Mouse (Mus musculus): ENCODE data around the gene Myof.

GRCm38 (mm10) chr19:37860267-37860666 lies 183.1 kb downstream of the Myof start:
- TF ChIP-seq TAL1 (conservative IDR thresholded peaks at IDR 0.05; ENCODE audit: low read depth, low read length) = no peak
- TF ChIP-seq CTCF (IDR thresholded peaks at IDR 0.05; ENCODE audit: low read depth, low read length) = no peak
- TF ChIP-seq GATA1 (IDR thresholded peaks at IDR 0.05; ENCODE audit: borderline replicate concordance, low read length) = no peak
